Mouse (Mus musculus) splenic B cell, adult 2 months (primary cell): ENCODE measurements around the gene Rbpj.

Experiments used
- DNase-seq: peaks from one replicate; pipeline ENCODE4 v3.0.0-alpha.2; 2011; ENCODE audit warnings: low read depth, low spot score
- H3K27me3 ChIP-seq: 2 replicates; pipeline ENCODE4 v1.6.1; 2012; ENCODE audit warnings: mild to moderate bottlenecking, low read length, moderate library complexity, mixed read lengths; ENCODE audit not compliant: control insufficient read depth, poor library complexity, insufficient read depth, severe bottlenecking
- H3K36me3 ChIP-seq: 2 replicates; pipeline ENCODE4 v1.6.1; 2012; ENCODE audit warnings: mild to moderate bottlenecking, low read length, moderate library complexity, mixed read lengths; ENCODE audit not compliant: control insufficient read depth, poor library complexity, insufficient read depth, severe bottlenecking

The Rbpj gene

DNA sequence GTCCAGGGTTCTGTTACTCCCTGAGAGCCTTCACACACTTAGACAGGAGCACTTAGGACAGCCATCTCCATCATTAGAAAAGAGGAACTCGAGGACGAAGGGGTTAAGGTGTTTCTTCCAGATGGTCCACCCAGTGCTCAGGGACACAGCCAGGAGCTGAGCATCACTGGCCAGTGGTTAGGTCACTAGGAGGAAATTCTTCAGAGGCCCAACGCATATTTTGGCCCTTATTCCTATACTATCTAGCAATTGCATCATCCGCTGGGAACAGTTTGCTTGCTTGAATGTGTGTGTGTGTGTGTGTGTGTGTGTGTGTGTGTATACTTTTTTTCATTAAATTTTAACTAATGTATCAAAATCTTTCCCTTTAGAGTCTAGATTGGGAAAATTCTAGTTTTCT is 45.5 kb downstream of the Rbpj start:
- Histone ChIP-seq H3K36me3 (no peaks in the 10 kb centered on the region), H3K27me3 (no peaks in the 10 kb centered on the region)
- DNase-seq = no peak

DNA sequence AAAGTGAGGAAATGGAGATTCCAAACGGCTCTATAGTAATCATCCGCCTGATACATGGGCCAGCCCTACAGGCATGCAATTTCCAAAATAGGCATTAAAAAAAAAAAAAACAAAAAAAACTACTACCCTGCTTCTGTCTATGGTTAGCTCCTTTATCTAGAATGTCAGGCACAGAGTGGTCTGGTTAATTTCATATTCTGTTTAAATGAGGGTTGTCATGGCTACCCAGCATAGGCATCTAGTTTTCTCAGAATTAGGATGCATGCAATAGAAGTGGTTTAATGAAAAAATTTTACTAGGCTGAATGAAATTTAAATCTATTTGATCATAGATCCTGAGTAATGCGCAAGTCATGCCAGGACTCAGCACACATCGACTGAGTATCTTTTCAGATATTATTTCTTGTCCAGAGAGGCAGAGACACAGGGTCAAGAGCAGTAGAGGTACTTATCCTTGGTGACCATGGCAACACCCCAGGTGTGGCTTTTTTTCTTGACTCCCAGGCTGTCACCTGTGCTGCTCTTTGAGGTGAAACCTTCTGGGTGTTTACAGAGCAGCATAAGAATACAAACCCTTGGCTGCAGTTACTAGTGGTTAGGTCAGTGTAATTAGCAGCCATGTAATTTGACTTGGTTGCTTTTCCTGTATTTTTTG is 49.1 kb downstream of the Rbpj start:
- H3K27me3 ChIP-seq = no peaks in the 10 kb centered on the region
- DNase-seq = no peak
- no peaks in the 10 kb centered on the region for H3K36me3 ChIP-seq

GRCm38 (mm10) chr5:53516482-53516881 is 50.5 kb downstream of the Rbpj start:
- H3K36me3 ChIP-seq = no peaks in the 10 kb centered on the region
- no peaks in the 10 kb centered on the region for H3K27me3 ChIP-seq
- no peak for DNase-seq

GRCm38 (mm10) chr5:53517802-53518201 is 51.9 kb downstream of the Rbpj start:
- DNase-seq = no peak
- H3K36me3 ChIP-seq = no peaks in the 10 kb centered on the region
- H3K27me3 ChIP-seq = no peaks in the 10 kb centered on the region

DNA sequence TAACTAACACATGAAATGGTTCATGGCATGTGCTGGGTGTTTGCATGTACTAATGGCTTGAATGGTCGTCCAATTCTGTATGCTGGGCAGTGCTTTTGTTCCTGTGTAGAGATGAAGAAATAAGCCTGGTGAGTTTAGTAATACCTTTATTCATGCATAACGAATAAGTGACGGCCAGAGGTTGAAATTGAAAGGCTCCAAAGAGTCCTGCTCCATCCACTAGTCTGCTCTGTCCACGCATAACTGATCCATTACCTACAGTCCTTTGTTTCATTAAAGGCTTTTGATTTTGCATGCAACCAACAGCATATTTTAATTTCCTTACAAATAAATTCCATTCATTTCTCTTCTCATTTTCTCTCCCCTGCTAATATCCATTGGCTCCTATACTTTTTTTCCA is 53.2 kb downstream of the Rbpj start:
- DNase-seq = no peak
- Histone ChIP-seq H3K27me3 (no peaks in the 10 kb centered on the region), H3K36me3 (no peaks in the 10 kb centered on the region)

- no peaks in the 10 kb centered on the region for H3K27me3 ChIP-seq
- no peaks in the 10 kb centered on the region for H3K36me3 ChIP-seq
- no peak for DNase-seq
Measured at GRCm38 (mm10) chr5:53519998-53520577, 54.1 kb downstream of the Rbpj start.

GRCm38 (mm10) chr5:53523046-53523445 is 57.1 kb downstream of the Rbpj start:
- DNase-seq = no peak
- H3K36me3 ChIP-seq = no peaks in the 10 kb centered on the region
- no peaks in the 10 kb centered on the region for H3K27me3 ChIP-seq

DNA sequence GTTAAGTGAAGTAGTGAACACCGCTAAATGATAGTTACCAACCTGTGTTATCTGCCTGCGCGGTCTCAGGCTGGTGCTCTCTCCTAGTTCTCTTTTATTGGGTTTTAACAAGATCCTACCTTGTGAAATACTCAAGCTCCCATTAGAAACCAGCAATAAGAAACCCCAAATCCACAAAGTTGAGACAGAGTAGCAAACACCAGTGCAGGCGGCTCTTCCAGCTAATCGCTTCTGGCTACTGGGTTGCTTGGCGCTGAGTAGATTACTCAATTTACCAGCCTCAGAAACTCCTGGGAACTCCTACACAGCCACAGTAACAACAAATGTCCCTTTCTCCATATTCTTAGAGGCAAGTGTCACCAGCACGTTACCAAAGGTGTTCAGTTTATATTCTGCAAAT is 58.2 kb downstream of the Rbpj start:
- no peak for DNase-seq
- Histone ChIP-seq H3K36me3 (no peaks in the 10 kb centered on the region), H3K27me3 (no peaks in the 10 kb centered on the region)

- H3K27me3 ChIP-seq = no peaks in the 10 kb centered on the region
- no peak for DNase-seq
- no peaks in the 10 kb centered on the region for H3K36me3 ChIP-seq
Measured at GRCm38 (mm10) chr5:53524831-53525230, 58.9 kb downstream of the Rbpj start.

DNA sequence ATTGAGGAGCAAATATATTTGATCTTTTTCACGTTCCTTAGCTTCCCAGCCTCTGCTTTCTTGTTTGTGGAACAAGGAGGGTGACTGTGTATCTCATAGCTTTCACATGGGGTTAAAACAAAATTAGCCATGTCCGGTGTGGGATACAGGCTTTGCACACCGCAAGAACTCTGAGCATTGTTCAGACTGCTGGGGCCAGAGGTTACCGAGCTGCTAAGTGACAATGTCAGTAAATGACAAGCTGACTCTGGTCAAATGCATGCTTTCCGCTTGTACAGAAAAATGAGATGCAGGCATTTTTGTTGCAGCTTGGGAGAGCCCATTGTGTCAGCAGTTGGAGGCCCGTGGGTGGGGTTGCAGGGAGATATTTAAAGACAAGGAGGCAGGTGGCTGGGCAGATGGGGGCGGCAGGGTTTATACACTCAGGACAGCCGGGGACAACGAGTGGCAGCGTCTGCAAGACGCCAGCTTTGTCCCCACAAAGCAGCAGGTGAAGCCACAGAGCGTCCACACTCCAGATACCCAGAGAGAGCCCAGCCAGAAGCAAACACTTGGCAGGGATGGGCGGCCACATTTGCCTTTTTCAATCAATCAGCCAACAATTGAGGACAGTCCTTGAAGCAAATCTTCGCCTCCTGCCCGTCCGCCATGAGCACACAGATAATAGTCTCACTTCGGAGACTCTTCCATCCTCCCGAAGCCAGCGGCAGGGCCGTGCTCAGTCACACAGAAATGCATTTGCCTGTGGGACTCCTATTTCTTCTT is 59.5 kb downstream of the Rbpj start:
- H3K27me3 ChIP-seq = no peaks in the 10 kb centered on the region
- DNase-seq = no peak
- no peaks in the 10 kb centered on the region for H3K36me3 ChIP-seq

- H3K27me3 ChIP-seq = no peaks in the 10 kb centered on the region
- no peak for DNase-seq
- no peaks in the 10 kb centered on the region for H3K36me3 ChIP-seq
Measured at GRCm38 (mm10) chr5:53526070-53526430, 60.1 kb downstream of the Rbpj start.

DNA sequence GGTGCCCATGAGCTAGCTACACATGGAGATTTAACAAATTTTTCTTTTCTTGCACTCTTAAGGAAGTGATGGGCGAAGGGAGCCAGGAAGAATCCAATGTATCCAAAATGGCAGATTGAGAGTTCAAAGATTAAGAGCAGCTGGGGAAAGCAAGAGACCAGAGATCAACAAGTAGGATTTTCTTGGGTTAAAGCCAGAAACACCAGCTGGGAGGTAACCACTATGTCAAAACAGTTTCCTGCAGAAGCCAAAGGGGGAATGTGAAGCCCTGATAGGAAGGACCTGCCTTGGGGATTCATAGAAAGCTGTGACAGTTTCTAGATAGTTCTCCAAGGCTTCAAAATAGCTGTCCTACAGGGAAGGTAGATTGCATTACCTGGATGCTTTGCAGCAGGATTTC is 63.9 kb downstream of the Rbpj start:
- DNase-seq = no peak
- no peaks in the 10 kb centered on the region for H3K36me3 ChIP-seq
- no peaks in the 10 kb centered on the region for H3K27me3 ChIP-seq

DNA sequence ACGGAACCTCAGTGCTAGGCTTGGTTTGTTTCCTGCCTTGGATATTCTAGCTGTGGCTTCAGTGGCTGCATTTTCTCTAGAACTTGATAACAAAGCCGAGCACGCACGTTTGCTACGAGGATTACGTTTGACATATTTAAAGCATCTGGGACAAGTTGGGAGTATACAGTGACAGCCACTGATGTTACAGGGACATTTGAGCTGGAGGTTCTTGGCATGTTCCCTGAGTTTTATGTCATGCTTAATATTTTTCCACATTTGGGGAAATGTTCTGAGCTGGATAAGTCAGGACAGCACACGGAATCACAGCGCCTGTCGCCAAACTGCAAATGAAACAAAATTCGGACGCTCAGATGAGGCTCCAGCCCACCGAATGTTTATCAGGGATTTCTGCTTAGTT is 69.1 kb downstream of the Rbpj start:
- Histone ChIP-seq H3K36me3 (no peaks in the 10 kb centered on the region), H3K27me3 (no peaks in the 10 kb centered on the region)
- DNase-seq = no peak

DNA sequence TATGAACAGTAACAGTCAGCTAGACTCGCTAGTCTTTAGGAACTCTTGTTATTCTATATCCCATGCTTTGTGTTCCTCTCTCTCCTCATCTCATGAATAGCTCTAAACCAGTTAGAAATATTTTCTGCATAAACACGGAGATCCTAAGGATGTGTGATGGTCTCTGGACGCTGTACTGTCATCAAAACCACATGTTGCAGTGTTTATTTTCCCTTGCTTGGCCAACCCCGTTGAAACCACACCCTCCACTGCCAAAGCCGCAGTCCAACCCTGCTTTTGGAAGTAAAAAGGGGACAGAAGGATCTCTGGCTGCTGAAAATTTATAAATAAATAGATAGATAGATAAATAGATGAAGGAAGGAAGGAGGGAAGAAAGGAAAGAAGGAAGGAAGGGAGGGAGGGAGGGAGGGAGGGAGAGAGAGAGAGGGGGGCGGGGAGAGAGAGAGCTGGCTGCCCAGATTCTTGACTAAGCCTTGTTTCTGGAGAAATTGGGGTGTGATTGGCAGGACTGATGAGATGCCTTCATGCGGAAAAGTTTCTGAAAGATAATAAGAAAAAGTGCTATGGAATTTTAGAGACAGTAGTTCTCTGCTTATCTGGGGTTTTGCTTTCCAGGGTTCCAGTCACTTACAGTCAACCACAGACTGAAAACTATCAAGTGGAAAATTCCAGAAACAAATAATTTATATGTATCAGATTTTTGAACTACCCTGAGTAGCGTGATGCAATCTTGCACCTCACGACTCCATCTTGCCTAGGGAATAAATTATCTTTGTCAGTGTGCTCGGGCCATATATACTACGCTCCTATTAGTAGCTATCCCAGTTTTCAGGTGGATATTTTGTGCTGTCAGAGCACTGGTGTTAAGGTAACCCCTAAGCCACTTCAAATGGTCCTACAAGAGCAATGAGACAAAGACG is 70.9 kb downstream of the Rbpj start:
- no peak for DNase-seq
- Histone ChIP-seq H3K27me3 (no peaks in the 10 kb centered on the region), H3K36me3 (no peaks in the 10 kb centered on the region)
